Mouse (Mus musculus) layer of hippocampus, postnatal 14 days (tissue): Measurements from ENCODE around the gene Gm16434. TPM values are rescaled to one million over a fixed set of nuclear protein-coding genes. Genes with fewer than 3 reads are reported as not detected.
"Not testable (repeated sequence)": the region's sequence is repeated elsewhere in the genome, so short reads cannot be mapped to it uniquely, and the experiment has no call there.

Source experiments
- DNase-seq, 2 experiments: peaks; one replicate each; pipeline ENCODE4 v3.0.0; 2021 to 2022; ENCODE audit warnings: low spot score in 2 of 2, mixed read lengths in 1 of 2
- long read RNA-seq, 2 experiments: library from polyadenylated mRNA; stranded (forward); transcript quantifications; one replicate each; pipeline ENCODE4 v2.0.0; 2021
- total RNA-seq, 2 experiments: library from RNA; stranded (reverse); gene quantifications; 2 replicates each; pipeline ENCODE4 v1.2.3; 2021

Gene Gm16434
- total RNA-seq = not detected
- long read RNA-seq, experiment 1 = 0 reads
- long read RNA-seq, experiment 2 = 0 reads

GRCm38 (mm10) chr14:7194440-7194839 lies at the start of gene Gm16434:
TSS of gene Gm16434 (minus strand) at chr14:7194540.
- not testable (repeated sequence) for DNase-seq

- not testable (repeated sequence) for DNase-seq
Measured at GRCm38 (mm10) chr14:7243498-7243897, 49.2 kb upstream of the Gm16434 start.

GRCm38 (mm10) chr14:7200070-7200469 lies 5.7 kb upstream of the Gm16434 start:
- DNase-seq = peak in 1 of 2 experiments; percentile 3

GRCm38 (mm10) chr14:7174483-7174971 lies 19.8 kb downstream of the Gm16434 start, which contains the start of gene Gm3512:
TSS of gene Gm3512 (minus strand) at chr14:7174533.
- DNase-seq = peak in 1 of 2 experiments; percentile 1

Other genes starting within 250 kb of the Gm16434 start
- gene Gm6356, start 220.7 kb downstream of the Gm16434 start, total RNA-seq = under 1 TPM in 1 of 2 experiments, not detected in 1; 0.21 TPM
- 1 to 10 TPM in 1 of 2 experiments, under 1 TPM in 1; 0.37 to 1.4 TPM for gene Gm10406, start 167.1 kb downstream of the Gm16434 start, total RNA-seq
- gene Gm3685, start 149.6 kb downstream of the Gm16434 start, total RNA-seq = not detected
- 1 to 10 TPM; 2.3 to 2.8 TPM for gene Gm3696, start 93.9 kb downstream of the Gm16434 start, total RNA-seq
- not detected for gene Gm6676, start 69.1 kb downstream of the Gm16434 start, total RNA-seq
- gene Gm3512, start 20.0 kb downstream of the Gm16434 start, total RNA-seq = 1 to 10 TPM; 1.4 to 1.6 TPM
- gene Gm3727, start 70.2 kb upstream of the Gm16434 start, total RNA-seq = not detected
- gene Gm3739, start 120.5 kb upstream of the Gm16434 start, total RNA-seq = 1 to 10 TPM in 1 of 2 experiments, under 1 TPM in 1; 0.48 to 1.0 TPM
- gene Gm5797, start 137.9 kb upstream of the Gm16434 start, total RNA-seq = not detected
- gene Gm8374, start 170.6 kb upstream of the Gm16434 start, total RNA-seq = not detected